Mouse (Mus musculus) spleen, postnatal 36 days (tissue): Measurements from ENCODE around the gene Gm14692.
"Not testable (repeated sequence)": the region's sequence is repeated elsewhere in the genome, so short reads cannot be mapped to it uniquely, and the experiment has no call there.

Experiments used
- DNase-seq, 2 experiments: peaks; one replicate each; pipeline ENCODE4 v3.0.0; 2022; ENCODE audit warnings: low spot score in 2 of 2, mixed read lengths in 1 of 2

Gene Gm14692

DNA sequence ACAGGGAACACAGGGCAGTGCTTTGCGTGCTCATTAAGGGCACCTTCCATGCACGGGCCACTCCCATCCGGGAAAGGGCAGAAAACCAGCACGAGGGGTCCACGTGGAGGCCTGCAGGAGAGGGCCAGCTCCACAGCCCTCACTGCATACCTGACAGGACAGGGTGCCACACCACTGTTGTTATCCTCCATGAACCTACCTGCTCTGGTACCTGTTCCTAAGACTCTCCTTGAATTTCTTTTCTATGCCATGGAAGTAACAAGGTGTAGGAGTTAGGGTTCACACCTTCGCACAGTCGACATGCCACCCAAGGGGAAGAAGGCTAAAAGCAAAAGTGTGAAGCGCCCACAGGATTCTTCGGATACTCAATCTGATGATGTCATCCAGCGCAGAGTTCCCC lies at the start of gene Gm14692:
Gm14692 (plus strand) TSS at position 301 of the 400 bp plus-strand sequence.
- DNase-seq: not testable (repeated sequence)

DNA sequence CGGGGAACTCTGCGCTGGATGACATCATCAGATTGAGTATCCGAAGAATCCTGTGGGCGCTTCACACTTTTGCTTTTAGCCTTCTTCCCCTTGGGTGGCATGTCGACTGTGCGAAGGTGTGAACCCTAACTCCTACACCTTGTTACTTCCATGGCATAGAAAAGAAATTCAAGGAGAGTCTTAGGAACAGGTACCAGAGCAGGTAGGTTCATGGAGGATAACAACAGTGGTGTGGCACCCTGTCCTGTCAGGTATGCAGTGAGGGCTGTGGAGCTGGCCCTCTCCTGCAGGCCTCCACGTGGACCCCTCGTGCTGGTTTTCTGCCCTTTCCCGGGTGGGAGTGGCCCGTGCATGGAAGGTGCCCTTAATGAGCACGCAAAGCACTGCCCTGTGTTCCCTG lies 2.0 kb upstream of the Gm14692 start, which contains the start of gene Gm1140:
Gm1140 (minus strand) TSS at position 101 of the 400 bp plus-strand sequence.
- DNase-seq: not testable (repeated sequence)
